Mouse (Mus musculus): Measurements from ENCODE around the gene Acsf2.

DNA sequence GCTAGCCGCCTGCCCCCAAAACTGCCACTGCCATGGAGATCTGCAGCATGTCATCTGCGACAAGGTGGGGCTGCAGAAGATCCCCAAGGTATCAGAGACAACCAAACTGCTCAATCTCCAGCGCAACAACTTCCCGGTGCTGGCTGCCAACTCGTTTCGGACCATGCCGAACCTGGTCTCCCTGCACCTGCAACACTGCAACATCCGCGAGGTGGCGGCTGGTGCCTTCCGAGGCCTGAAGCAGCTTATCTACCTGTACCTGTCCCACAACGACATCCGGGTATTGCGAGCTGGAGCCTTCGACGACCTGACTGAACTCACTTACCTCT, 36.6 kb downstream of the Acsf2 start:
- TF ChIP-seq CTCF (IDR thresholded peaks at IDR 0.05; ENCODE audit: control insufficient read depth, insufficient read depth, insufficient replicate concordance, low read depth, low read length) (no peak), POLR2A (IDR thresholded peaks at IDR 0.05; ENCODE audit: control insufficient read depth, low read depth, low read length) (no peak)

All from testis, adult 2 months (tissue).